Mouse (Mus musculus) adrenal gland, postnatal 10 days (tissue): Measurements from ENCODE around the gene Yod1. TPM values are rescaled to one million over a fixed set of nuclear protein-coding genes. Genes with fewer than 3 reads are reported as not detected.

Experiments
- DNase-seq: peaks from one replicate; pipeline ENCODE4 v3.0.0; 2021; ENCODE audit warnings: mixed read lengths
- total RNA-seq, 2 experiments: library from RNA; stranded (reverse); gene quantifications; 2 replicates each; pipeline ENCODE4 v1.2.3; 2021

Yod1 gene
- total RNA-seq, 2 experiments from 2014 or later: 7.4 to 8.1 TPM

GRCm38 (mm10) chr1:130732706-130733658, 15.9 kb downstream of the Yod1 start:
- no peak for DNase-seq

- DNase-seq: no peak
These were observed 16.5 kb downstream of the Yod1 start for GRCm38 (mm10) chr1:130733671-130734070.

GRCm38 (mm10) chr1:130734452-130734851, 17.3 kb downstream of the Yod1 start:
- DNase-seq: no peak

- no peak for DNase-seq
These were observed 17.7 kb downstream of the Yod1 start for GRCm38 (mm10) chr1:130734852-130735251.

GRCm38 (mm10) chr1:130737411-130737881, 20.3 kb downstream of the Yod1 start:
- peak; percentile 33 for DNase-seq

- DNase-seq: no peak
These were observed 20.8 kb downstream of the Yod1 start for GRCm38 (mm10) chr1:130737916-130738315.

- DNase-seq: no peak
These were observed 21.5 kb downstream of the Yod1 start for GRCm38 (mm10) chr1:130738551-130739106.

GRCm38 (mm10) chr1:130739636-130740035, 22.5 kb downstream of the Yod1 start:
- DNase-seq: no peak

GRCm38 (mm10) chr1:130740227-130740648, 23.1 kb downstream of the Yod1 start:
- DNase-seq: peak; percentile 57

GRCm38 (mm10) chr1:130740781-130741720, 23.9 kb downstream of the Yod1 start:
- DNase-seq: no peak

- no peak for DNase-seq
These were observed 25.1 kb downstream of the Yod1 start for GRCm38 (mm10) chr1:130742201-130742600.

GRCm38 (mm10) chr1:130743775-130744174, 26.6 kb downstream of the Yod1 start:
- no peak for DNase-seq

- DNase-seq: no peak
These were observed 27.1 kb downstream of the Yod1 start for GRCm38 (mm10) chr1:130744217-130744616.

- no peak for DNase-seq
These were observed 27.8 kb downstream of the Yod1 start for GRCm38 (mm10) chr1:130744961-130745360.

GRCm38 (mm10) chr1:130745591-130745990, 28.5 kb downstream of the Yod1 start:
- no peak for DNase-seq

GRCm38 (mm10) chr1:130746819-130747218, 29.7 kb downstream of the Yod1 start:
- no peak for DNase-seq

GRCm38 (mm10) chr1:130759689-130760088, 42.6 kb downstream of the Yod1 start:
- no peak for DNase-seq

GRCm38 (mm10) chr1:130761597-130761996, 44.5 kb downstream of the Yod1 start:
- no peak for DNase-seq

- DNase-seq: no peak
These were observed 45.1 kb downstream of the Yod1 start for GRCm38 (mm10) chr1:130762045-130762760.

- DNase-seq: no peak
These were observed 46.9 kb downstream of the Yod1 start for GRCm38 (mm10) chr1:130764027-130764461.

- DNase-seq: peak; percentile 14
These were observed 49.9 kb downstream of the Yod1 start for GRCm38 (mm10) chr1:130767066-130767465.
